Mouse (Mus musculus): ENCODE results near the gene Gpr55.

The Gpr55 gene

GRCm38 (mm10) chr1:85957942-85958619 is 2.7 kb downstream of the Gpr55 start:
- peak; percentile 82 for ATAC-seq (ENCODE audit: low TSS enrichment)

DNA sequence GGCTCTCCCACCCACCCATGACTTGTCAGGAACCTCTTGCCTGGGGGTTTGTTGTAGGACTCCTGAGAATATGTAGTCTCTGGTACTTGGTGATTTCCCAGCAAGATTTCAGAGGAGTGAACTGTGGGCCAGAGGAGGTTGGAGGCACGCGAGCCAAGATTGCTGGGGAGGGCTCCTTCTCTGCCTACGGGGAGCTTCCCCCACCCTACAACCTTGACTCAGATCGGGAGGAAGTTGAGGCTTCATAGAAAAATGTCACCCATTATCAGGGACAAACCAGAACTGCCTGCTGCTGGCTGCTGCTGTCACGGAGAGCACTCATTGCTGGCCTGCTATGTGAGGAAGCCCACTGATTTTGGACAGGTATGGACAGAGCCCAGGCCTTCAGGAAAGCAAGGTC is 3.5 kb downstream of the Gpr55 start:
- no peak for ATAC-seq (ENCODE audit: low TSS enrichment)

DNA sequence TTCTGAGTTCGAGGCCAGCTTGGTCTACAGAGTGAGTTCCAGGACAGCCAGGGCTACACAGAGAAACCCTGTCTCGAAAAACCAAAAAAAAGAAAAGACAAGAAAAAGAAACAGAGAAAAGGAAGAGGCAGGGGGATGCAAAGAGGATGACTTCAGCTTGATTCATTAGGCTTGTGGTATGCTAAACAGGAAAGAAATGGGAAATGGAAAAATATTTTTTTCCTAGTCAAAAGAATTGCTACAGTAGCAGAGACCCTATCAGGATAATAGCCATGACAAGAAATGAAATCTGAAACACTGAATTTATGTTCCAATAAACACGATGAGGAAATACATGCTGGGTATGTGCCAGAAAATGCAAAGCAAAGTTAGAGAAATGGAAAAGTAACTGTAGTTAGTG is 5.7 kb downstream of the Gpr55 start:
- ATAC-seq (ENCODE audit: low TSS enrichment): no peak

GRCm38 (mm10) chr1:85949085-85949684 is 11.6 kb downstream of the Gpr55 start:
- no peak for ATAC-seq (ENCODE audit: low TSS enrichment)

DNA sequence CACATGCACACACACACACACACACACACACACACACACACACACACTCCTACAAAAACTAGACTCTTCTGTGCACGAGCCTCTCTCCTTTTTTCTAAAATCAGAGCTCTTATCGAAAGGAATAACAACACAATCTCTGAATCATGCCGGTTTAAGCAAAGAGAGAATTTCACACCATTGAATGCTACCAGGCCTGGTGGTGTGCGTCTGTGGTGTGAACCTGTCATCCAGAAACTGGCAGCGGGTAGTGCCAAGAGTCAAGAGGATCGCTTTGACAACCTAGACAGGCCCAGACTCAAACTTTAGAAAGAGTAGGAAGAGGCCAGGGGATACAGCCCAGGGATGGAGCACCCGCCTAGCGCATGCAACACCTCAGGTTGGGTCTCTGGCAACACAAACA is 18.5 kb downstream of the Gpr55 start:
- peak; percentile 62 for ATAC-seq (ENCODE audit: low TSS enrichment)

DNA sequence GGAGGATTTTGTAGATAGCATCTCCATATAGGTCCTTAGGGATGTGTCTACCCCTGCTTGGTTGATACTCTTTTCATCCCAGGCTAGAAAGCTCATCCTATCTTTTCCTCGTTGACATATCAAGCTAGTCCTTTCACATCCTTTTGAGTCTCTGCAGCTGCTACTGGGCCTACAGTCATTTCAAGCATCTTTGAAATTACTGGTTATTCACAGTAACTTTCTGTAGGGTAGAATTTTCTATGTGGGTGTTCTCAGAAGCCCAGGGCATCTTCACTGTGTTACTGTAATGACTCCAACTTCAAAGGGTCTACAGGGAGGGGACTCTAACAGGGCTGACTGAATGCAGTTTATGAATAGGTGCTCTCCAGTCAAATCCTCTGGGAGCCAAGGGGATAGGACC is 23.5 kb downstream of the Gpr55 start:
- no peak for ATAC-seq (ENCODE audit: low TSS enrichment)

DNA sequence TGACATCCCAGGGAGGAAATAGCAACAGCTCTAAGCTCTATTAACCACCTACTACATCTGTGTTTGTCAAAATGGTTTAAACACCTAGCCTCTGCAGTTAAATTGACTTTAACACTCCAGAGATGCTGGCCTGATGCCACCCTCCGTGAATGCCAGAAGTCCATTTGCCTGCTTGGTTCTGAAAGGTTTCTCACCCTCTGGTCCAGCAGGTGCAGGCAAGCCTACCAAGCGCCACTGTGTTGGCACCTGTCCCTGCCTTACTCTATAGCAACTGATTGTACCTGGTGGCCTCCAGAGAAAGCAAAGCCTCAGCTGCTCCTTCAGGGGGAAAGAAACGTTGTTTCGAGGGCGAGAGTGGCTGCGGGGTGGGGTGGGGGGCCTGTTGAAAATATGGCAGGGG is 24.5 kb downstream of the Gpr55 start:
- ATAC-seq (ENCODE audit: low TSS enrichment): no peak

- ATAC-seq (ENCODE audit: low TSS enrichment): no peak
Measured at GRCm38 (mm10) chr1:85935148-85935852, 25.5 kb downstream of the Gpr55 start.

GRCm38 (mm10) chr1:85934560-85934959 is 26.2 kb downstream of the Gpr55 start:
- ATAC-seq (ENCODE audit: low TSS enrichment): no peak

DNA sequence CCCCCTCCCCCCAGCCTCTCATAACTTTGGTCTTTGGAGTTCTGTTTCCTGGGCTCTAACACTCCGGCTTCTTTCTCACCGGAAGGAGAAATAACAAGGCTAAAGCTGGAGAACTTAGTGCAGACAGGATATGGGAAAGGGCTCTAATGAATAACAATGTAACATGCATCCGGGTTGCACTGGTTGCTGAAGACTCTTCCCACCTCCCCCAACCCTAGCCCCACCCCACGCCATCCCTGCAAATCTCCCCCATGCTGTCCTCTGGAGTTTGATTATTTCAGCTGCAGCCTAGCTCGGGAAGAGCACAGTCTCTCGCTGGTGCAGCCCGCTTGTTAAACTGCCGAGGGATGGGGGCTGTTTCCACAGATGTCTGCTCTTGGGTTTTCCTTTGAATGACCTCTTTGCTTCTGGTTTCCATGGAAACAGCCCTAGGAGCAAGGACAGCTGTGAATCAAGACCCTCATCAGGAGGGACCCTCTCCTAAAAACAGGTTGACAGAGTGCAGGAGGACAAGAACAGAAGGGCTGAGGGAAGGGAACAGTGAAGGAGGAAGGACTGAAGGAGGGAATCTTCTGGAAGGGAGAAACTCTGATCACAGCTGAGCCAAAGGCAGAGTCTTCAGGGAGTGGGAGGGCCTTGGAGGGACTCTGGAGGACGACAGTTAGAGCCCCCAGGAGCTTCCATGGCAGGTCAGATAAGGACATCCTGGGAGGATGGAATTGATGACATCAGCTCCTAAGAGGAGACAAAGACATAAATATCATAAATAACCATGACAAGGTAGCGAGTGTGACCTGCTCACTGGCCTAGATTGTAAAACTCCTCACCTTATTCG is 27.0 kb downstream of the Gpr55 start:
- peak; percentile 28 for ATAC-seq (ENCODE audit: low TSS enrichment)

DNA sequence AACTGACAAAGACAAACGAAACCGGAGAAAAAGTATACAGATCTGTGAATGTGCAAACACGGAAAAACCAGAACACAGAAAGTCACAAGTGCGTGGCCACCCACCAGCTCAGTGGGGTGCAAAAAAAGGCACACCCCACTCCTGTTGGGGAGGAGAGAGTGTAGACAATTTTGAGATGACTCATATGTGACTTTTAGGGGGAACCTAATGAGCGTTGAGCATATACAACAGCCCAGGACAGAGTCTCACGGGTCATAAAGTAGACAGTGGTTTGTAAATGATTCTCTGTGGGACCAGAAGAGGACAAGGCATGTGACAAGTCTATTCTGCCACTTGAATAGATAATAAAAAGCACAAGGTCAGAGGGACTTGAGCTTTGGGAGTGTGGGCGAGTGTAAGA is 27.6 kb downstream of the Gpr55 start:
- no peak for ATAC-seq (ENCODE audit: low TSS enrichment)

- ATAC-seq (ENCODE audit: low TSS enrichment): peak; percentile 58
Measured at GRCm38 (mm10) chr1:85931170-85931569, 29.6 kb downstream of the Gpr55 start.

DNA sequence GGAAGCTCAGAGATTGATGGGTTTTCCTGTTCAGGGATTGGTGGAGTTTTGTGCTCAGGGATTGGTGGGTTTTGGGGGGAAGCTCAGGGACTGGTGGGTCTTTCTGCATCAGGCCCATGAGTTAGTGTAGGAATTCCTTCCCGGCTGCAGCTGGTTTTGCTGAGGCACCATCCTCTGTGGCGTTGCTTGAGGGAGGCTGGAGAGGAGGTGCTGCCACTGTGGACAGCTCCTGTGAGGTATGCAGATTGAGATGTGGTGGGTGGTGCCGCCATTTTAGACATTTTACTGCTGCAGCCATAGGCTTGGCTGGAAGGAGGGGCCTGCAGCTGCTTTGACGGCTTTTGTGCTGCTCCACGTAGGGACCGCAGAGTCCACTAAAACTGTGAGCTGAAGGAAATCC is 31.4 kb downstream of the Gpr55 start:
- no peak for ATAC-seq (ENCODE audit: low TSS enrichment)

GRCm38 (mm10) chr1:85928688-85929065 is 32.1 kb downstream of the Gpr55 start:
- peak; percentile 42 for ATAC-seq (ENCODE audit: low TSS enrichment)

DNA sequence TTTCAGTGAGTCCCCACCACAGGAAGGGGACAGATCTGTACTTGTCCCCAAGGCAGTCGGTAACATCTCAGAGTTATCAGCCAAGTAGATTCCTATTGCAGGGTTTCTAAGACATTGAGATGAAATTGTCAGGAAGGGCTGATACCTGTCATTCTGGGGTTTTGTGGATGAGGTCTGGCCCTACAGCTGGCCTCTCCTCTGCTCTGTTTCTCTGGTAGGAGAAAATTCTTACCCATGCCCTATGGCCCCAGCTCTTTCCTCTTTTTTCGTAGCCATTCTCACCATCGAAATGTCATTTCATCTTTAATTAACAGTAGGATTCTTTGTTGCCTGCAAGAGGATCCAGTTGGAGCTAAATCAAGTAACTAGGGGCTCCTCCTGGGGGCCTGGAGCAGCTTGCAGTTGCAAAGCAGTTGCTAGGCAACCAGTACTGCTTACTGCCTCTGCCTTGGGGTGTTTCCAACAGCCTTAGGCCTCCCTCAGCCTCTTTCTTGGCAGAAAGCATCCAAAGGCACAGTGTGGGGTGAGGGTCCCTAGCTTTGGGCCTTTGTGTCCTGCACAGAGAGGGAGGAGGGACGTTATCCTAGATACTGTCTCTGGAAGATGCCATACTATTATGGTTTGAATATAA is 32.6 kb downstream of the Gpr55 start, which contains the start of gene 4933407L21Rik:
4933407L21Rik (plus strand) TSS at position 427 of the 631 bp plus-strand sequence.
- peak; percentile 79 for ATAC-seq (ENCODE audit: low TSS enrichment)

DNA sequence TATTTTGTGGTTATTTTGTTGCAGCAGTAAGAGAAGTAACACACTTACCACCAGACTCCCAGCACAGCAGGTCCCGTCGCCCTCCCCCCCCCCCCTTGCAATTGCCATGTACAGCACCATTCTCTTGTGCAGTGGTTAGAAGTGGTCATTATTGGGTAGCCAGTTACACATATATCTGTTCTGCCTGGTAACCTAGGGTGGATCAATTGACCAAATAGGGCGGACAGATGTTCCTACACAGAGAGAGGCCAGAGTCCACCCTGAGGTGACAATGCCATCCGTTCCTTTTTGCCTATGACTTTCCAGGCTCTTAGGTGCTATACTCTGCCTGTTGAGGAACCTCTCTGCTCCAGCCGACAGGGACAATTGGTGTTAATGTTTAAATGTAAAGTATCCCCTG is 35.6 kb downstream of the Gpr55 start:
- ATAC-seq (ENCODE audit: low TSS enrichment): no peak

DNA sequence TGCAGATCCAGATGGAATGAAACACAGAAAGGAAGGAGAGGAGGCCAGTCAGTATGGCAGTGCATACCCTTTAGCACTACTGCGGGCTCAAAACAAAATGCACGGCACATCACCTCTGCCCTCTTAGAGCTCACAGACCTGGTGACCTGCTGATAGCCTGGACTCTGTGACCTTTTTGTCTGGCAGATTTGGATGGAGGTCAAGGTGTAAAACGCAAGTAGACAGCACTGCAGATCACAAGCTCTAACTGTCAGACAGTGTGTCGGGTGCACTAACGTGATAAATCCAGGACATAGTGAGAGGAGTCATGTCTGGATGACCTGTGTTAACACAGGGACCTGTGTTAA is 38.0 kb downstream of the Gpr55 start:
- ATAC-seq (ENCODE audit: low TSS enrichment): no peak

GRCm38 (mm10) chr1:85922127-85922864 is 38.5 kb downstream of the Gpr55 start:
- peak; percentile 9; the same call in 1 of the 2 replicates for ATAC-seq (ENCODE audit: low TSS enrichment)

GRCm38 (mm10) chr1:85921725-85922124 is 39.1 kb downstream of the Gpr55 start:
- ATAC-seq (ENCODE audit: low TSS enrichment): peak; percentile 44

GRCm38 (mm10) chr1:85919621-85920020 is 41.2 kb downstream of the Gpr55 start:
- no peak for ATAC-seq (ENCODE audit: low TSS enrichment)

DNA sequence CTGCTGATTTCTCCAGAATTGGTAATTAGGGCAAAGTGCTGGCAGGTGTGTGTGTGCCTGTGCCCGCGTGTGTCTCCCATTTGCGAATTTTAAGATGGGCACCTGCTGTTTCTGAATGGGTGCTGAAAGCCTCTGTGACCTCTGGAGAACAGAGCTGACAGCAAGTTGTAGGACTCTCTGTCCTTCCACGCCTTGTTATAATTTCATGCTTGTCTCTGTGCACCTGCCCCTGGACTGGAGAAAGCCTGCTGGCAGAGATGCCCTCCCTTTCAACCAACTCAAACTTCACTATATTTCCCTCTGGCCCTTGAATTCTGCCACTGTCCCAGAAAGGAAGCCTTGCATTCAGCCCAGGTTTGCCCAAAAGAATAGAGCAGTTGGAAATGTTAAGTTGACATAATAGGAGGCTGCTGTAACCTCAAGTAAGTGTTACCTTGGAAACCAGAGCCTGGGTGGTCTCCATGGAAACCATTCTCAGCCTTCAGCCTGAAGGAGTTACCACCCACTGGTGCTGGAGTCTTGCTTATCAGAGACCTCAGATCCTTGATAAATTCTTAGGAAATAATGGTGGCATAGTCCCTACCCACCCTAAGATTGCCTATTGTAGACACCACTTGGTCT is 43.9 kb downstream of the Gpr55 start:
- ATAC-seq (ENCODE audit: low TSS enrichment): peak; percentile 85

Data from frontal cortex, adult (tissue).